Mouse (Mus musculus): ENCODE data around the gene Hist1h4f. TPM values are rescaled to one million over a fixed set of nuclear protein-coding genes. Genes with fewer than 3 reads are reported as not detected.
"Not testable (repeated sequence)": the region's sequence is repeated elsewhere in the genome, so short reads cannot be mapped to it uniquely, and the experiment has no call there.

Hist1h4f gene
- polyA plus RNA-seq, 1 experiment from 2014 or later: not detected

GRCm38 (mm10) chr13:23550761-23551145, 695 bp downstream of the Hist1h4f start:
- Histone ChIP-seq H3K4me3 (ENCODE audit: low read depth, low read length) (peak overlapping the region; percentile 45), H3K9ac (ENCODE audit: low read depth, low read length) (peak overlapping the region; percentile 55; the same call in 1 of the 2 replicates), H3K27ac (ENCODE audit: low read length) (peak overlapping the region; percentile 86), H3K4me1 (ENCODE audit: control insufficient read depth, insufficient read depth, low read length) (peaks cover 20% of the 10 kb centered on the region), H3K36me3 (ENCODE audit: control insufficient read depth, insufficient read depth, low read length) (no peaks in the 10 kb centered on the region), H3K4me2 (ENCODE audit: low read length) (peak overlapping the region; percentile 67), H3K9me3 (replicated peaks; ENCODE audit: control insufficient read depth, low read length, poor library complexity, severe bottlenecking) (no peaks in the 10 kb centered on the region), H3K27me3 (ENCODE audit: control insufficient read depth, insufficient read depth, low read depth, low read length) (no peaks in the 10 kb centered on the region)
- no peak for ATAC-seq
- WGBS: 6% methylated on average over 3 of the region's 3 CpGs

GRCm38 (mm10) chr13:23546694-23547093, 4.8 kb downstream of the Hist1h4f start:
- Histone ChIP-seq H3K9me3 (replicated peaks; ENCODE audit: control insufficient read depth, low read length, poor library complexity, severe bottlenecking) (no peaks in the 10 kb centered on the region), H3K4me2 (ENCODE audit: low read length) (no peak overlapping the region), H3K27ac (ENCODE audit: low read length) (no peak overlapping the region), H3K4me1 (ENCODE audit: control insufficient read depth, insufficient read depth, low read length) (peaks cover 11% of the 10 kb centered on the region), H3K4me3 (ENCODE audit: low read depth, low read length) (no peak overlapping the region), H3K27me3 (ENCODE audit: control insufficient read depth, insufficient read depth, low read depth, low read length) (no peaks in the 10 kb centered on the region), H3K36me3 (ENCODE audit: control insufficient read depth, insufficient read depth, low read length) (no peaks in the 10 kb centered on the region), H3K9ac (ENCODE audit: low read depth, low read length) (no peak overlapping the region)
- 79% methylated on average over 5 of the region's 5 CpGs for WGBS
- no peak for ATAC-seq

- H3K9ac ChIP-seq (ENCODE audit: low read depth, low read length); ATAC-seq: not testable (repeated sequence)
- WGBS: 0% methylated on average over 11 of the region's 14 CpGs
These were observed 6.7 kb downstream of the Hist1h4f start for GRCm38 (mm10) chr13:23544787-23545120.

DNA sequence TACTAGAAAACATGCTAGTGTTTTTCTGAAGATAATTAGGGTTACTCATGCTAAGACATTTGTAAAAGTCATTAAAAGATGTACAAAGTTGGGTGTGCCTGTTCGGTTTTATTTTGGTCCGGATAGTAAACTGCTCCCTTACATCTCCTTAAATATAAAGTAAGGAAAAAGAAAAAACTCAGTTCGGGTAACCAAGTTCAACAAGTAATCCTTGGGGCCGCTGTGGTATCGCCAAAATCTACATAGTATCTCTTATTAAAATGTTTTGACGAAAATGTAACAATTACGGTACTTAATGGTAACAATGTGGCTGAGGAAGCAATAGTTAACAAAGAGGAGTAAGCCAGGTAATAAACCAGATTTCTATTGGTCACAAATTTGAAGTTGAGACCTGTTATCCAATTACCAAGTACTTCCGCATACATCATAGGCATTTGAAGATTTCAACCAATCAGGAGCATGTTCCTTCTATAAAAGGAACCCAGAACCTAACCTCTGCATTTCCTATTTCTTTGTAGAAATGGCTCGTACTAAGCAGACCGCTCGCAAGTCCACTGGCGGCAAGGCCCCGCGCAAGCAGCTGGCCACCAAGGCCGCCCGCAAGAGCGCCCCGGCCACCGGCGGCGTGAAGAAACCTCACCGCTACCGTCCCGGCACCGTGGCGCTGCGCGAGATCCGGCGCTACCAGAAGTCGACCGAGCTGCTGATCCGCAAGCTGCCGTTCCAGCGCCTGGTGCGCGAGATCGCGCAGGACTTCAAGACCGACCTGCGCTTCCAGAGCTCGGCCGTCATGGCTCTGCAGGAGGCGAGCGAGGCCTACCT, 7.3 kb downstream of the Hist1h4f start, which contains the start of gene Hist1h3f:
Hist1h3f (plus strand) TSS at position 88 of the 822 bp plus-strand sequence.
- H3K27ac ChIP-seq (ENCODE audit: low read length): peak within 1 kb of the TSS; percentile 88
- ATAC-seq: peak; percentile 96
- WGBS: under 1% methylated on average over 19 of the region's 45 CpGs
- H3K27me3 ChIP-seq (ENCODE audit: control insufficient read depth, insufficient read depth, low read depth, low read length): no peaks in the 10 kb centered on the region
- no peaks in the 10 kb centered on the region for H3K36me3 ChIP-seq (ENCODE audit: control insufficient read depth, insufficient read depth, low read length)
- H3K4me1 ChIP-seq (ENCODE audit: control insufficient read depth, insufficient read depth, low read length): peaks cover 6% of the 10 kb centered on the region
- peak within 1 kb of the TSS; percentile 65 for H3K9ac ChIP-seq (ENCODE audit: low read depth, low read length)
- peak within 1 kb of the TSS; percentile 83 for H3K4me2 ChIP-seq (ENCODE audit: low read length)
- H3K4me3 ChIP-seq (ENCODE audit: low read depth, low read length): peak within 1 kb of the TSS; percentile 48
- no peaks in the 10 kb centered on the region for H3K9me3 ChIP-seq (replicated peaks; ENCODE audit: control insufficient read depth, low read length, poor library complexity, severe bottlenecking)

More at GRCm38 (mm10) chr13:23544787-23545120, 6.7 kb downstream of the Hist1h4f start:
- peak overlapping the region; percentile 46 for H3K4me2 ChIP-seq (ENCODE audit: low read length)
- not testable (repeated sequence) for H3K4me1 ChIP-seq (ENCODE audit: control insufficient read depth, insufficient read depth, low read length); H3K9me3 ChIP-seq (replicated peaks; ENCODE audit: control insufficient read depth, low read length, poor library complexity, severe bottlenecking); H3K27me3 ChIP-seq (ENCODE audit: control insufficient read depth, insufficient read depth, low read depth, low read length); H3K36me3 ChIP-seq (ENCODE audit: control insufficient read depth, insufficient read depth, low read length)
- H3K27ac ChIP-seq (ENCODE audit: low read length): peak overlapping the region; percentile 88
- H3K4me3 ChIP-seq (ENCODE audit: low read depth, low read length): peak overlapping the region; percentile 48

- under 1% methylated on average over 27 of the region's 42 CpGs for WGBS
- H3K36me3 ChIP-seq (ENCODE audit: control insufficient read depth, insufficient read depth, low read length): not testable (repeated sequence)
These were observed 8.3 kb downstream of the Hist1h4f start, which contains the start of gene Hist1h2bh for GRCm38 (mm10) chr13:23542999-23543607. Gene Hist1h2bh, minus strand, starts transcription at chr13:23543392.

GRCm38 (mm10) chr13:23542225-23542980, 9.0 kb downstream of the Hist1h4f start:
- H3K36me3 ChIP-seq (ENCODE audit: control insufficient read depth, insufficient read depth, low read length); H3K27me3 ChIP-seq (ENCODE audit: control insufficient read depth, insufficient read depth, low read depth, low read length); ATAC-seq; H3K4me1 ChIP-seq (ENCODE audit: control insufficient read depth, insufficient read depth, low read length); H3K27ac ChIP-seq (ENCODE audit: low read length); H3K9me3 ChIP-seq (replicated peaks; ENCODE audit: control insufficient read depth, low read length, poor library complexity, severe bottlenecking): not testable (repeated sequence)
- Histone ChIP-seq H3K9ac (ENCODE audit: low read depth, low read length) (peak overlapping the region; percentile 49), H3K4me2 (ENCODE audit: low read length) (peak overlapping the region; percentile 83), H3K4me3 (ENCODE audit: low read depth, low read length) (peak overlapping the region; percentile 44)
- 5% methylated on average over 3 of the region's 3 CpGs for WGBS

More at GRCm38 (mm10) chr13:23542999-23543607, 8.3 kb downstream of the Hist1h4f start, which contains the start of gene Hist1h2bh:
- H3K9me3 ChIP-seq (replicated peaks; ENCODE audit: control insufficient read depth, low read length, poor library complexity, severe bottlenecking); H3K4me1 ChIP-seq (ENCODE audit: control insufficient read depth, insufficient read depth, low read length); H3K27me3 ChIP-seq (ENCODE audit: control insufficient read depth, insufficient read depth, low read depth, low read length): not testable (repeated sequence)
- ATAC-seq: peak; percentile 90
- Histone ChIP-seq H3K27ac (ENCODE audit: low read length) (peak within 1 kb of the TSS; percentile 75), H3K4me2 (ENCODE audit: low read length) (peak within 1 kb of the TSS; percentile 83), H3K9ac (ENCODE audit: low read depth, low read length) (peak within 1 kb of the TSS; percentile 49), H3K4me3 (ENCODE audit: low read depth, low read length) (peak within 1 kb of the TSS; percentile 48)

GRCm38 (mm10) chr13:23541497-23541896, 10.0 kb downstream of the Hist1h4f start:
- Histone ChIP-seq H3K9me3 (replicated peaks; ENCODE audit: control insufficient read depth, low read length, poor library complexity, severe bottlenecking) (no peaks in the 10 kb centered on the region), H3K27ac (ENCODE audit: low read length) (no peak overlapping the region), H3K27me3 (ENCODE audit: control insufficient read depth, insufficient read depth, low read depth, low read length) (no peaks in the 10 kb centered on the region), H3K4me3 (ENCODE audit: low read depth, low read length) (no peak overlapping the region), H3K9ac (ENCODE audit: low read depth, low read length) (no peak overlapping the region), H3K4me2 (ENCODE audit: low read length) (no peak overlapping the region), H3K4me1 (ENCODE audit: control insufficient read depth, insufficient read depth, low read length) (peaks cover 6% of the 10 kb centered on the region), H3K36me3 (ENCODE audit: control insufficient read depth, insufficient read depth, low read length) (no peaks in the 10 kb centered on the region)
- no peak for ATAC-seq
- WGBS: 93% methylated on average over 3 of the region's 3 CpGs

GRCm38 (mm10) chr13:23539821-23540220, 11.6 kb downstream of the Hist1h4f start:
- not testable (repeated sequence) for H3K4me1 ChIP-seq (ENCODE audit: control insufficient read depth, insufficient read depth, low read length); H3K27me3 ChIP-seq (ENCODE audit: control insufficient read depth, insufficient read depth, low read depth, low read length); H3K36me3 ChIP-seq (ENCODE audit: control insufficient read depth, insufficient read depth, low read length); H3K27ac ChIP-seq (ENCODE audit: low read length); H3K9me3 ChIP-seq (replicated peaks; ENCODE audit: control insufficient read depth, low read length, poor library complexity, severe bottlenecking); ATAC-seq; H3K9ac ChIP-seq (ENCODE audit: low read depth, low read length); H3K4me2 ChIP-seq (ENCODE audit: low read length); H3K4me3 ChIP-seq (ENCODE audit: low read depth, low read length)
- 80% methylated on average over 1 of the region's 1 CpGs for WGBS
